12 mouse cellular contexts compared by ENCODE assay signal in genomic region chr11:87761806-87762701, GRCm38 (mm10). TPM values are rescaled to one million over a fixed set of nuclear protein-coding genes. Genes with fewer than 3 reads are reported as not detected.
DNase-seq lines count a peak whose midpoint lies in the region; ATAC-seq and TF ChIP-seq lines count a peak whose summit lies in the region.
"Had no signal": no experiment of that assay in that cellular context is flagged by ENCODE, and none has a peak within 500 bp of the region (broad histone marks: within the 10 kb centered on the region; RNA-seq: fewer than 3 reads in every experiment).

No protein-coding gene starts in this region.

- no peak for TF ChIP-seq EP300 in heart, adult 2 months (IDR thresholded peaks at IDR 0.05; ENCODE audit: insufficient read depth, low read depth, low read length)

- H3K79me2 ChIP-seq in heart, adult 2 months (replicated peaks; ENCODE audit: control insufficient read depth, insufficient read depth, low read length), result no peaks in the 10 kb centered on the region

- peaks cover 55% of the 10 kb centered on the region for H3K27me3 ChIP-seq in hindbrain, embryonic 11.5 days (ENCODE audit: control insufficient read depth, insufficient read depth, low read length)
- no peaks in the 10 kb centered on the region; the same call in 1 of the 2 replicates for H3K27me3 ChIP-seq in midbrain, embryonic 14.5 days (ENCODE audit: control insufficient read depth, insufficient read depth, low read length)
- H3K27me3 ChIP-seq in heart, adult 2 months (ENCODE audit: control insufficient read depth, insufficient read depth, low read length), result peaks cover 30% of the 10 kb centered on the region

- no peak for ATAC-seq in hindbrain, embryonic 11.5 days (ENCODE audit: low FRiP score)
- no peak for ATAC-seq in midbrain, embryonic 14.5 days (ENCODE audit: low FRiP score, low TSS enrichment)
- no peak for ATAC-seq in erythroid progenitor cell, adult 5-6 weeks (replicated peaks; ENCODE audit: low FRiP score, poor library complexity, severe bottlenecking)
- ATAC-seq: liver, embryonic 12.5 days had no signal

- no peak for DNase-seq in layer of hippocampus, adult 2 months (ENCODE audit: low spot score in 2 of 2)
- no peak for DNase-seq in layer of hippocampus, postnatal 36 days
- no peak for DNase-seq in hindbrain, embryonic 11.5 days (ENCODE audit: low spot score)
- no peak for DNase-seq in midbrain, embryonic 14.5 days
- DNase-seq in spleen, adult 18-20 months, result no peak
- DNase-seq in heart, adult 2 months, result no peak
- DNase-seq: adrenal gland, postnatal 36 days; gastrocnemius, postnatal 25 days; heart, postnatal 10 days had no signal

- no peak for TF ChIP-seq CTCF in layer of hippocampus, adult 2 months (conservative IDR thresholded peaks at IDR 0.05)
- TF ChIP-seq CTCF in cortical plate, adult 2 months (IDR thresholded peaks at IDR 0.05; ENCODE audit: extremely low read depth, insufficient read depth, low read length), result no peak
- TF ChIP-seq CTCF in heart, adult 2 months (IDR thresholded peaks at IDR 0.05), result no peak

- peak overlapping the region; percentile 98 for H3K27ac ChIP-seq in layer of hippocampus, adult 2 months
- peak overlapping the region; percentile 72 for H3K27ac ChIP-seq in cortical plate, adult 2 months (ENCODE audit: insufficient read depth, low read length)
- no peak overlapping the region for H3K27ac ChIP-seq in hindbrain, embryonic 11.5 days (ENCODE audit: low read depth, low read length)
- H3K27ac ChIP-seq in midbrain, embryonic 14.5 days (replicated peaks; ENCODE audit: low read depth, low read length), result 0 out of 2 replicates have a peak overlapping the region, but pooled peaks have one; percentile 84
- H3K27ac ChIP-seq in heart, adult 2 months, result no peak overlapping the region
- H3K27ac ChIP-seq: liver, embryonic 12.5 days had no signal

- H3K4me3 ChIP-seq in layer of hippocampus, adult 2 months, result peak overlapping the region; percentile 67
- H3K4me3 ChIP-seq in cortical plate, adult 2 months (ENCODE audit: insufficient read depth, low read length), result peak overlapping the region; percentile 61
- H3K4me3 ChIP-seq in hindbrain, embryonic 11.5 days (ENCODE audit: low read depth, low read length), result peak overlapping the region; percentile 14
- peak overlapping the region; percentile 65 for H3K4me3 ChIP-seq in midbrain, embryonic 14.5 days (replicated peaks; ENCODE audit: low read depth, low read length)
- H3K4me3 ChIP-seq in heart, adult 2 months, result no peak overlapping the region
- H3K4me3 ChIP-seq: liver, embryonic 12.5 days had no signal

- intact Hi-C loops in heart, adult 2 months (cut with DNase I), result no loop called here

- 71% methylated on average over 14 of the region's 14 CpGs for WGBS in hindbrain, embryonic 11.5 days
- 74% methylated on average over 14 of the region's 14 CpGs for WGBS in midbrain, embryonic 14.5 days
- WGBS in heart, adult 2 months, result 70% methylated on average over 14 of the region's 14 CpGs

- H3K9ac ChIP-seq in hindbrain, embryonic 11.5 days (ENCODE audit: low read depth, low read length), result peak overlapping the region; percentile 19; the same call in 1 of the 2 replicates
- peak overlapping the region; percentile 80 for H3K9ac ChIP-seq in midbrain, embryonic 14.5 days (replicated peaks; ENCODE audit: low read length)
- H3K9ac ChIP-seq in heart, adult 2 months (ENCODE audit: low read depth, low read length), result no peak overlapping the region
- H3K9ac ChIP-seq: liver, embryonic 12.5 days had no signal

- TF ChIP-seq POLR2A in cortical plate, adult 2 months (IDR thresholded peaks at IDR 0.05; ENCODE audit: extremely low read depth, insufficient read depth, low read length), result peak; percentile 30; the same call in 1 of the 2 replicates
- no peak for TF ChIP-seq POLR2A in heart, adult 2 months (IDR thresholded peaks at IDR 0.05; ENCODE audit: insufficient read depth, low read depth, low read length)

- peak overlapping the region; percentile 29 for H3K4me2 ChIP-seq in hindbrain, embryonic 11.5 days (replicated peaks; ENCODE audit: low read depth, low read length)
- H3K4me2 ChIP-seq in midbrain, embryonic 14.5 days (ENCODE audit: low read length), result peak overlapping the region; percentile 97

- no peaks in the 10 kb centered on the region for H3K36me3 ChIP-seq in hindbrain, embryonic 11.5 days (ENCODE audit: control insufficient read depth, insufficient read depth, low read length)
- H3K36me3 ChIP-seq in midbrain, embryonic 14.5 days (ENCODE audit: control insufficient read depth, insufficient read depth, low read length), result peaks cover 11% of the 10 kb centered on the region; the same call in 1 of the 2 replicates
- H3K36me3 ChIP-seq in heart, adult 2 months (ENCODE audit: control insufficient read depth, insufficient read depth, low read length), result no peaks in the 10 kb centered on the region

- no peaks in the 10 kb centered on the region for H3K9me3 ChIP-seq in hindbrain, embryonic 11.5 days (ENCODE audit: control insufficient read depth, low read length)
- H3K9me3 ChIP-seq in midbrain, embryonic 14.5 days (ENCODE audit: control insufficient read depth, low read length), result no peaks in the 10 kb centered on the region
- H3K9me3 ChIP-seq: liver, embryonic 12.5 days had no signal

- peaks cover 2% of the 10 kb centered on the region; the same call in 1 of the 2 replicates for H3K4me1 ChIP-seq in cortical plate, adult 2 months (ENCODE audit: control insufficient read depth, insufficient read depth, low read length)
- H3K4me1 ChIP-seq in hindbrain, embryonic 11.5 days (replicated peaks; ENCODE audit: control insufficient read depth, insufficient read depth, low read length), result peaks cover 6% of the 10 kb centered on the region
- peaks cover 44% of the 10 kb centered on the region for H3K4me1 ChIP-seq in midbrain, embryonic 14.5 days (ENCODE audit: control insufficient read depth, insufficient read depth, low read length)
- no peaks in the 10 kb centered on the region for H3K4me1 ChIP-seq in heart, adult 2 months (ENCODE audit: control insufficient read depth, insufficient read depth, low read length)

RNA-seq across cellular contexts. Expression of gene Tspoap1, which starts 1.7 kb away (rescaled TPM):
- total RNA-seq in layer of hippocampus, adult 2 months (2021), result 100 to 1,000 TPM; 155 to 175 TPM
- 100 to 1,000 TPM; 146 to 163 TPM for total RNA-seq in layer of hippocampus, postnatal 36 days (2021)
- polyA plus RNA-seq in cortical plate, adult 2 months (2012; rRNA removed), result 269 and 297 TPM in 2 replicates
- polyA plus RNA-seq in hindbrain, embryonic 11.5 days (2014; fragmentation: Nextera tagmentation; extraction: Ambion mirVana), result 6.4 and 10.0 TPM in 2 replicates
- 54.5 and 63.4 TPM in 2 replicates for polyA plus RNA-seq in midbrain, embryonic 14.5 days (2014; fragmentation: Nextera tagmentation; extraction: Ambion mirVana)
- not detected for total RNA-seq in heart, adult 2 months (2021)
- 0.09 and 0.66 TPM in 2 replicates for polyA plus RNA-seq in heart, adult 2 months (2012; rRNA removed)
- 6.7 and 8.6 TPM in 2 replicates for total RNA-seq in erythroid progenitor cell, adult 5-6 weeks (2015; ENCODE audit: low replicate concordance)
- total RNA-seq in erythroid progenitor cell, adult 5-6 weeks (2017; ENCODE audit: low replicate concordance), result 9.2 and 21.3 TPM in 2 replicates

RNA-seq across cellular contexts. Expression of gene Supt4a, which starts 24.7 kb away (rescaled TPM):
- 10 to 100 TPM; 72.1 to 72.8 TPM for total RNA-seq in layer of hippocampus, adult 2 months (2021)
- 10 to 100 TPM; 71.7 to 78.7 TPM for total RNA-seq in layer of hippocampus, postnatal 36 days (2021)
- 153 and 154 TPM in 2 replicates for polyA plus RNA-seq in cortical plate, adult 2 months (2012; rRNA removed)
- 162 and 169 TPM in 2 replicates for polyA plus RNA-seq in hindbrain, embryonic 11.5 days (2014; fragmentation: Nextera tagmentation; extraction: Ambion mirVana)
- polyA plus RNA-seq in midbrain, embryonic 14.5 days (2014; fragmentation: Nextera tagmentation; extraction: Ambion mirVana), result 150 and 163 TPM in 2 replicates
- 10 to 100 TPM; 41.4 to 44.6 TPM for total RNA-seq in heart, adult 2 months (2021)
- polyA plus RNA-seq in heart, adult 2 months (2012; rRNA removed), result 47.5 and 80.4 TPM in 2 replicates
- total RNA-seq in erythroid progenitor cell, adult 5-6 weeks (2015; ENCODE audit: low replicate concordance), result 101 and 170 TPM in 2 replicates
- total RNA-seq in erythroid progenitor cell, adult 5-6 weeks (2017; ENCODE audit: low replicate concordance), result 27.0 and 66.5 TPM in 2 replicates

RNA-seq across cellular contexts. Expression of gene Mpo, which starts 31.3 kb away (rescaled TPM):
- not detected for total RNA-seq in layer of hippocampus, adult 2 months (2021)
- under 1 TPM; 0.28 to 0.60 TPM for total RNA-seq in layer of hippocampus, postnatal 36 days (2021)
- polyA plus RNA-seq in cortical plate, adult 2 months (2012; rRNA removed), result 0.06 TPM in 1 of 2 replicates, not detected in the other
- 2.8 and 5.3 TPM in 2 replicates for polyA plus RNA-seq in hindbrain, embryonic 11.5 days (2014; fragmentation: Nextera tagmentation; extraction: Ambion mirVana)
- polyA plus RNA-seq in midbrain, embryonic 14.5 days (2014; fragmentation: Nextera tagmentation; extraction: Ambion mirVana), result 0.47 TPM in 1 of 2 replicates, not detected in the other
- not detected for total RNA-seq in heart, adult 2 months (2021)
- polyA plus RNA-seq in heart, adult 2 months (2012; rRNA removed), result 0.10 TPM in 1 of 2 replicates, not detected in the other
- total RNA-seq in erythroid progenitor cell, adult 5-6 weeks (2015; ENCODE audit: low replicate concordance), result 946 and 1,145 TPM in 2 replicates
- 341 and 501 TPM in 2 replicates for total RNA-seq in erythroid progenitor cell, adult 5-6 weeks (2017; ENCODE audit: low replicate concordance)
- total RNA-seq: gastrocnemius, postnatal 25 days; heart, postnatal 10 days had no signal

Comparison
In these comparisons a context has a peak if more than half of its experiments do, and no peak if none do; other contexts are left out.
1. H3K27ac ChIP-seq: peak in layer of hippocampus, adult 2 months (single experiment), cortical plate, adult 2 months (single experiment) and midbrain, embryonic 14.5 days (single experiment); none in hindbrain, embryonic 11.5 days (single experiment) and heart, adult 2 months (single experiment).
2. RNA of gene Tspoap1, which starts 1.7 kb away (total RNA-seq): 155 to 175 TPM in layer of hippocampus, adult 2 months, 146 to 163 TPM in layer of hippocampus, postnatal 36 days and 6.7 to 21.3 TPM in erythroid progenitor cell, adult 5-6 weeks; not detected in heart, adult 2 months; every median in the first group is over 4 times any median in the second.
3. RNA of gene Mpo, which starts 31.3 kb away (total RNA-seq): 341 to 1,145 TPM in erythroid progenitor cell, adult 5-6 weeks; 0.28 to 0.60 TPM in layer of hippocampus, postnatal 36 days, not detected in layer of hippocampus, adult 2 months and not detected in heart, adult 2 months; every median in the first group is over 100 times any median in the second.